Mouse (Mus musculus) embryonic facial prominence, embryonic 14.5 days (tissue): Measurements from ENCODE around the gene Map2k6. TPM values are rescaled to one million over a fixed set of nuclear protein-coding genes. Genes with fewer than 3 reads are reported as not detected.

Source experiments
- ATAC-seq: fragments of 200-750 bp; cut with Nextera tagmentation; 2 replicates; pipeline ENCODE4 v1.8.0; 2017; ENCODE audit warnings: low read depth, moderate number of reproducible peaks, moderate TSS enrichment
- DNase-seq: peaks from one replicate; pipeline ENCODE4 v3.0.0-alpha.2; 2015; ENCODE audit warnings: low spot score
- H3K27ac ChIP-seq: fragments of 300-500 bp; sonication (generic); replicated peaks from 2 replicates; pipeline ENCODE4 v1.5.1; 2014; ENCODE audit warnings: low read depth, mild to moderate bottlenecking, low read length, moderate library complexity
- H3K27me3 ChIP-seq: fragments of 300-500 bp; sonication (generic); replicated peaks from 2 replicates; pipeline ENCODE4 v1.6.1; 2014; ENCODE audit warnings: low read length; ENCODE audit not compliant: control insufficient read depth, insufficient read depth
- H3K36me3 ChIP-seq: fragments of 300-500 bp; sonication (generic); 2 replicates; pipeline ENCODE4 v1.6.1; 2014; ENCODE audit warnings: low read length, mixed read lengths; ENCODE audit not compliant: control insufficient read depth, insufficient read depth
- H3K4me1 ChIP-seq: fragments of 300-500 bp; sonication (generic); 2 replicates; pipeline ENCODE4 v1.6.1; 2014; ENCODE audit warnings: antibody characterized with exemption, low read length; ENCODE audit not compliant: control insufficient read depth, insufficient read depth
- H3K4me2 ChIP-seq: fragments of 300-500 bp; sonication (generic); 2 replicates; pipeline ENCODE4 v1.6.1; 2014; ENCODE audit warnings: low read depth, mild to moderate bottlenecking, low read length, moderate library complexity, mixed read lengths
- H3K4me3 ChIP-seq: fragments of 300-500 bp; sonication (generic); 2 replicates; pipeline ENCODE4 v1.5.1; 2014; ENCODE audit warnings: low read depth, mild to moderate bottlenecking, low read length
- H3K9ac ChIP-seq: fragments of 300-500 bp; sonication (generic); 2 replicates; pipeline ENCODE4 v1.6.1; 2014; ENCODE audit warnings: low read depth, mild to moderate bottlenecking, low read length, moderate library complexity, mixed read lengths
- H3K9me3 ChIP-seq: fragments of 300-500 bp; sonication (generic); 2 replicates; pipeline ENCODE4 v1.6.1; 2016; ENCODE audit warnings: low read length; ENCODE audit not compliant: control insufficient read depth
- WGBS: fragments of 180-500 bp; shearing (Covaris S2); extraction: QIAGEN DNeasy Blood & Tissue Kit; methylation state at CpG from one replicate; pipeline ENCODE4 v1.1.7; 2014; 5-methylcytosine and 5-hydroxymethylcytosine counted together
- polyA plus RNA-seq: library from polyadenylated mRNA; unstranded; fragments of >200 nt; fragmentation: Nextera tagmentation; extraction: Ambion mirVana; gene quantifications from 2 replicates; pipeline ENCODE4 v1.2.1, GENCODE M21; 2014

The Map2k6 gene
- polyA plus RNA-seq, 1 experiment from 2014 or later, result 15.5 TPM

- Histone ChIP-seq H3K4me1 (no peaks in the 10 kb centered on the region), H3K9me3 (0 out of 2 replicates have a peak, but pooled peaks cover 5% of the 10 kb centered on the region), H3K9ac (no peak overlapping the region), H3K4me2 (no peak overlapping the region), H3K4me3 (no peak overlapping the region), H3K27ac (no peak overlapping the region), H3K27me3 (no peaks in the 10 kb centered on the region), H3K36me3 (no peaks in the 10 kb centered on the region)
- DNase-seq (peak; percentile 45), ATAC-seq (no peak)
- 72% methylated on average over 11 of the region's 11 CpGs for WGBS
These were observed 145.7 kb downstream of the Map2k6 start for GRCm38 (mm10) chr11:110544419-110545210.

- 0 out of 2 replicates have a peak, but pooled peaks cover 4% of the 10 kb centered on the region for H3K9me3 ChIP-seq
- H3K36me3 ChIP-seq, result no peaks in the 10 kb centered on the region
- ATAC-seq (no peak), DNase-seq (peak; percentile 30)
- no peak overlapping the region for H3K27ac ChIP-seq
- WGBS, result 61% methylated on average over 3 of the region's 3 CpGs
- no peak overlapping the region for H3K4me3 ChIP-seq
- H3K9ac ChIP-seq, result no peak overlapping the region
- H3K4me2 ChIP-seq, result no peak overlapping the region
- no peaks in the 10 kb centered on the region for H3K27me3 ChIP-seq
- no peaks in the 10 kb centered on the region for H3K4me1 ChIP-seq
These were observed 146.5 kb downstream of the Map2k6 start for GRCm38 (mm10) chr11:110545416-110545815.

DNA sequence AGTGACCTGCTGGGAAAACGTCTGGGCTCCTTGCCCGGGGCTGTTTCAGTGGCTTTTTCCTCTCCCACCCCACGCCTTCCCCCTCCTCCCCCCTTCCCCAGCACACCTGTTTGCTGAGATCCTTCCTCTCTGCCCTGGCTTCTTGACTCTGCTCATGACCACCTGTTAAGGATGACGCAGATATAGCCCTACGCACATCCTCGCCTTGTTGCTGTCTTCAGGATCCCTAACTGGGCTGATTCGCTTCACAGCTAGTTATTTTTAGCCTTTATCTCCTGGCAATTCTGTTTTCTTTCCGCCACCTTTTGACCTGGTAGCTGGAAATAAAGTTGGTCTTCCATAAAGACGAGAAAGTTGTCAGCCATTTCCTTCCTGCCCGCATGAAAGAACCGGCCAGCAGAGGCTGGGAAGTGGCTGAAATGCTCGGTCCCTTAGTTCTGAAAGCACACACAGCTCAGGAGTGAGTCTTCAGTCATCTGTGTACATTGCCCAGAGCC, 152.6 kb downstream of the Map2k6 start:
- ATAC-seq, result peak; percentile 50; the same call in 1 of the 2 replicates
- no peaks in the 10 kb centered on the region for H3K9me3 ChIP-seq
- H3K27ac ChIP-seq, result no peak overlapping the region
- H3K9ac ChIP-seq, result no peak overlapping the region
- no peak overlapping the region for H3K4me2 ChIP-seq
- H3K4me1 ChIP-seq, result no peaks in the 10 kb centered on the region
- WGBS, result 65% methylated on average over 12 of the region's 12 CpGs
- H3K36me3 ChIP-seq, result no peaks in the 10 kb centered on the region
- H3K27me3 ChIP-seq, result no peaks in the 10 kb centered on the region
- DNase-seq, result peak; percentile 33
- no peak overlapping the region for H3K4me3 ChIP-seq

DNA sequence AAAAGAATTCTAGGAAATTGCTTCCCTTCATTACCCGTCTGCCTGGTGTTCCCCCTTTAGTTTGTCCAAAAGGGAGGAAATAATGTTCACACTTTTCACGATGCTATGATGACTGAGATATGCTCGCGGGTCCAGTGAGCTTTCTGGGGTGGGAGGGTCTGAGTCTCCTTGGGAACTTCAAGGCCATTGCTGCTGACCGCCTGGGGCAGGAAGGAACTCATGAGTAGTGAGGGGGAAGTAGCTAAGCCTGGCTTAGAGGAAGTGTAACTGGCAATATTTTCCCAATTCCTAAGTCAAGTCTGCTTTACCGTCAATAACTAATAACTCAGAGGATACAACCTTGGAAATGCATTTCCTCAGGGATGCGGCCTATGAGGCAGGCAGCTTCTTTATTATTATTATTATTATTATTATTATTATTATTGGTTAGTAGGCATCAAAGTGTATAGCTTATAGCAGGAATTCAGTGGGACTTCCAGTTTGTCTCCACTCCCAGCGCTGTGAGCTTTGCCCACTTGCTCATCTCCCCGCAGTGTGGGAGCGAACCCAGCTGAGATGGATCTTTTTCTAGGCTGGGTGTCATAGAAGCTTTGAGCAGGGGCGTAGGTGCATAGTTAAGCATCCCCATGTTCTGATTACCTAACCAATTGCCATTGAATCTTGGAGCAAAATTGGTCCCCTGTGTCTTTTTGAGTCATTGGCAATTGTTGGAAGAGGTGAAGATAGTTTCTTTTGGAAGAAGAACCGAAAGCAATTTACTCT, 163.6 kb downstream of the Map2k6 start:
- Histone ChIP-seq H3K9ac (no peak overlapping the region), H3K4me1 (no peaks in the 10 kb centered on the region), H3K27ac (no peak overlapping the region), H3K4me2 (no peak overlapping the region), H3K4me3 (no peak overlapping the region), H3K36me3 (no peaks in the 10 kb centered on the region), H3K27me3 (no peaks in the 10 kb centered on the region), H3K9me3 (no peaks in the 10 kb centered on the region)
- ATAC-seq (no peak), DNase-seq (no peak)
- WGBS, result 89% methylated on average over 12 of the region's 12 CpGs

DNA sequence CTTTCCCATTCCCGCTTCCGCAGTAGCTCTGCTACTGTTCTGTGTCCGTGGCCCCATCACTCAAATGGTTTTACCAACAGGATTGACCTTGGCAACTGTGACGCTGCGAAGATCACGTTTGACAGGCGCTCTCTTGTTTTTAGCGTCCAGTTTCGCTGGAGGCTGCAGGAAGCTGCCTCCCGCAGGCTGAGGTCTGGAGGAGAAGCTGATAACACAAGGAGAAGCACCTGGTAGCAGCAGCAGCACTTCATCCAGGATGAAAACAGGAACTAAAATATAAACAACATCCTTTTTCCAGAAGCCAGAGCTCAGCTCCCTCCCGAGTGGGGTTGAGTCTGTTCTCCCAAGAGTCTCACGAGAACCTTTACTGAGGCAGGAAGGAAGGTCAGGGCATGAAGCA, 164.3 kb downstream of the Map2k6 start:
- ATAC-seq (no peak), DNase-seq (peak; percentile 5)
- no peaks in the 10 kb centered on the region for H3K9me3 ChIP-seq
- no peaks in the 10 kb centered on the region for H3K4me1 ChIP-seq
- no peaks in the 10 kb centered on the region for H3K36me3 ChIP-seq
- no peak overlapping the region for H3K9ac ChIP-seq
- H3K27ac ChIP-seq, result no peak overlapping the region
- H3K4me2 ChIP-seq, result 0 out of 2 replicates have a peak overlapping the region, but pooled peaks have one; percentile 8
- H3K4me3 ChIP-seq, result no peak overlapping the region
- 50% methylated on average over 12 of the region's 12 CpGs for WGBS
- no peaks in the 10 kb centered on the region for H3K27me3 ChIP-seq

GRCm38 (mm10) chr11:110563801-110564200, 164.9 kb downstream of the Map2k6 start:
- Histone ChIP-seq H3K9me3 (no peaks in the 10 kb centered on the region), H3K4me2 (no peak overlapping the region), H3K9ac (no peak overlapping the region), H3K4me1 (no peaks in the 10 kb centered on the region), H3K4me3 (no peak overlapping the region), H3K27me3 (no peaks in the 10 kb centered on the region), H3K27ac (no peak overlapping the region), H3K36me3 (no peaks in the 10 kb centered on the region)
- 71% methylated on average over 10 of the region's 10 CpGs for WGBS
- no peak for ATAC-seq
- no peak for DNase-seq

- Histone ChIP-seq H3K4me3 (no peak overlapping the region), H3K4me1 (no peaks in the 10 kb centered on the region), H3K9me3 (no peaks in the 10 kb centered on the region), H3K4me2 (no peak overlapping the region), H3K27me3 (no peaks in the 10 kb centered on the region), H3K27ac (no peak overlapping the region), H3K36me3 (no peaks in the 10 kb centered on the region), H3K9ac (no peak overlapping the region)
- no peak for ATAC-seq
- WGBS, result 87% methylated on average over 7 of the region's 7 CpGs
- DNase-seq, result no peak
These were observed 167.4 kb downstream of the Map2k6 start for GRCm38 (mm10) chr11:110566307-110566706.

GRCm38 (mm10) chr11:110572548-110572947, 173.6 kb downstream of the Map2k6 start:
- 37% methylated on average over 10 of the region's 10 CpGs for WGBS
- ATAC-seq (peak; percentile 57; the same call in 1 of the 2 replicates), DNase-seq (peak; percentile 87)
- Histone ChIP-seq H3K36me3 (no peaks in the 10 kb centered on the region), H3K4me1 (no peaks in the 10 kb centered on the region), H3K27ac (no peak overlapping the region), H3K9me3 (no peaks in the 10 kb centered on the region), H3K4me2 (no peak overlapping the region), H3K4me3 (no peak overlapping the region), H3K27me3 (no peaks in the 10 kb centered on the region), H3K9ac (no peak overlapping the region)
